Mouse (Mus musculus) lung, embryonic 16.5 days (tissue): ENCODE measurements at regions not wholly inside any gene's neighbourhood (a gene's known extent, or its start where the extent isn't known, plus 50 kb on each side); places are given as distances from the start of the nearest gene placed in this dataset.

Experiments
- ATAC-seq: fragments of 200-750 bp; cut with Nextera tagmentation; 2 replicates; pipeline ENCODE4 v1.8.0; 2017; ENCODE audit warnings: low read depth, mild to moderate bottlenecking, moderate library complexity
- H3K27ac ChIP-seq: fragments of 300-500 bp; sonication (generic); 2 replicates; pipeline ENCODE4 v1.5.1; 2014; ENCODE audit warnings: mild to moderate bottlenecking, control low read depth, low read length
- H3K27me3 ChIP-seq: fragments of 300-500 bp; sonication (generic); 2 replicates; pipeline ENCODE4 v1.6.1; 2014; ENCODE audit warnings: low read depth, low read length, mixed read lengths; ENCODE audit not compliant: control insufficient read depth, insufficient read depth
- H3K36me3 ChIP-seq: fragments of 300-500 bp; sonication (generic); 2 replicates; pipeline ENCODE4 v1.6.1; 2014; ENCODE audit warnings: low read length; ENCODE audit not compliant: control insufficient read depth, insufficient read depth
- H3K4me1 ChIP-seq: fragments of 300-500 bp; sonication (generic); replicated peaks from 2 replicates; pipeline ENCODE4 v1.6.1; 2014; ENCODE audit warnings: low read length, mixed read lengths; ENCODE audit not compliant: control insufficient read depth, insufficient read depth
- H3K4me2 ChIP-seq: fragments of 300-500 bp; sonication (generic); 2 replicates; pipeline ENCODE4 v1.6.1; 2014; ENCODE audit warnings: low read depth, low read length, control low read depth
- H3K4me3 ChIP-seq: fragments of 300-500 bp; sonication (generic); 2 replicates; pipeline ENCODE4 v1.5.1; 2014; ENCODE audit warnings: mild to moderate bottlenecking, low read length, control low read depth
- H3K9ac ChIP-seq: fragments of 300-500 bp; sonication (generic); 2 replicates; pipeline ENCODE4 v1.6.1; 2014; ENCODE audit warnings: low read length, control low read depth
- H3K9me3 ChIP-seq: fragments of 300-500 bp; sonication (generic); 2 replicates; pipeline ENCODE4 v1.6.1; 2016; ENCODE audit warnings: low read length; ENCODE audit not compliant: control insufficient read depth
- WGBS: fragments of 180-500 bp; shearing (Covaris S2); extraction: QIAGEN DNeasy Blood & Tissue Kit; methylation state at CpG from one replicate; pipeline ENCODE4 v1.1.7; 2014; 5-methylcytosine and 5-hydroxymethylcytosine counted together

- H3K4me3 ChIP-seq, result no peak overlapping the region
- H3K9me3 ChIP-seq, result no peaks in the 10 kb centered on the region
- H3K36me3 ChIP-seq, result no peaks in the 10 kb centered on the region
- no peak overlapping the region for H3K9ac ChIP-seq
- WGBS, result 24% methylated on average over 1 of the region's 1 CpGs
- no peak for ATAC-seq
- H3K27me3 ChIP-seq, result no peaks in the 10 kb centered on the region
- no peak overlapping the region for H3K4me2 ChIP-seq
- no peak overlapping the region for H3K27ac ChIP-seq
- H3K4me1 ChIP-seq, result no peaks in the 10 kb centered on the region
Measured at GRCm38 (mm10) chr1:163512008-163512407, 108.5 kb upstream of the Gorab start.

- no peak overlapping the region for H3K4me2 ChIP-seq
- H3K9me3 ChIP-seq, result no peaks in the 10 kb centered on the region
- H3K27me3 ChIP-seq, result no peaks in the 10 kb centered on the region
- WGBS, result 67% methylated on average over 7 of the region's 7 CpGs
- ATAC-seq, result no peak
- H3K27ac ChIP-seq, result no peak overlapping the region
- H3K9ac ChIP-seq, result no peak overlapping the region
- no peak overlapping the region for H3K4me3 ChIP-seq
- H3K36me3 ChIP-seq, result no peaks in the 10 kb centered on the region
- H3K4me1 ChIP-seq, result no peaks in the 10 kb centered on the region
Measured at GRCm38 (mm10) chr1:163505035-163505434, 101.6 kb upstream of the Gorab start.

- no peak for ATAC-seq
- Histone ChIP-seq H3K4me1 (no peaks in the 10 kb centered on the region), H3K27me3 (no peaks in the 10 kb centered on the region), H3K9me3 (no peaks in the 10 kb centered on the region), H3K9ac (no peak overlapping the region), H3K36me3 (no peaks in the 10 kb centered on the region), H3K4me2 (no peak overlapping the region), H3K4me3 (no peak overlapping the region), H3K27ac (no peak overlapping the region)
- WGBS, result 66% methylated on average over 1 of the region's 1 CpGs
Measured at GRCm38 (mm10) chr1:163502557-163502956, 99.1 kb upstream of the Gorab start.

- H3K4me1 ChIP-seq, result no peaks in the 10 kb centered on the region
- H3K4me2 ChIP-seq, result no peak overlapping the region
- 72% methylated on average over 5 of the region's 5 CpGs for WGBS
- H3K9me3 ChIP-seq, result no peaks in the 10 kb centered on the region
- no peaks in the 10 kb centered on the region for H3K36me3 ChIP-seq
- H3K9ac ChIP-seq, result no peak overlapping the region
- no peak overlapping the region for H3K4me3 ChIP-seq
- no peaks in the 10 kb centered on the region for H3K27me3 ChIP-seq
- ATAC-seq, result no peak
- no peak overlapping the region for H3K27ac ChIP-seq
Measured at GRCm38 (mm10) chr1:163498398-163498958, 95.0 kb upstream of the Gorab start.

GRCm38 (mm10) chr1:163496416-163496815 lies 92.9 kb upstream of the Gorab start:
- no peaks in the 10 kb centered on the region for H3K4me1 ChIP-seq
- no peak overlapping the region for H3K9ac ChIP-seq
- no peak overlapping the region for H3K4me2 ChIP-seq
- H3K27ac ChIP-seq, result no peak overlapping the region
- 57% methylated on average over 1 of the region's 1 CpGs for WGBS
- H3K36me3 ChIP-seq, result no peaks in the 10 kb centered on the region
- H3K4me3 ChIP-seq, result no peak overlapping the region
- H3K27me3 ChIP-seq, result no peaks in the 10 kb centered on the region
- H3K9me3 ChIP-seq, result no peaks in the 10 kb centered on the region
- ATAC-seq, result no peak

- Histone ChIP-seq H3K4me3 (no peak overlapping the region), H3K9ac (no peak overlapping the region), H3K36me3 (no peaks in the 10 kb centered on the region), H3K4me1 (no peaks in the 10 kb centered on the region), H3K9me3 (no peaks in the 10 kb centered on the region), H3K4me2 (no peak overlapping the region), H3K27me3 (no peaks in the 10 kb centered on the region), H3K27ac (no peak overlapping the region)
- no peak for ATAC-seq
- WGBS, result 55% methylated on average over 6 of the region's 6 CpGs
Measured at GRCm38 (mm10) chr1:163488532-163488931, 85.1 kb upstream of the Gorab start.

GRCm38 (mm10) chr1:163488109-163488508 lies 84.6 kb upstream of the Gorab start:
- no peak overlapping the region for H3K9ac ChIP-seq
- H3K36me3 ChIP-seq, result no peaks in the 10 kb centered on the region
- H3K27ac ChIP-seq, result no peak overlapping the region
- H3K27me3 ChIP-seq, result no peaks in the 10 kb centered on the region
- H3K4me2 ChIP-seq, result no peak overlapping the region
- ATAC-seq, result no peak
- H3K4me3 ChIP-seq, result no peak overlapping the region
- 76% methylated on average over 4 of the region's 4 CpGs for WGBS
- no peaks in the 10 kb centered on the region for H3K9me3 ChIP-seq
- no peaks in the 10 kb centered on the region for H3K4me1 ChIP-seq

- 64% methylated on average over 3 of the region's 3 CpGs for WGBS
- Histone ChIP-seq H3K9me3 (no peaks in the 10 kb centered on the region), H3K4me1 (no peaks in the 10 kb centered on the region), H3K27ac (no peak overlapping the region), H3K36me3 (no peaks in the 10 kb centered on the region), H3K4me3 (no peak overlapping the region), H3K4me2 (no peak overlapping the region), H3K27me3 (no peaks in the 10 kb centered on the region), H3K9ac (no peak overlapping the region)
- no peak for ATAC-seq
Measured at GRCm38 (mm10) chr1:163483098-163483497, 79.6 kb upstream of the Gorab start.

GRCm38 (mm10) chr1:163477478-163478167 lies 74.2 kb upstream of the Gorab start:
- Histone ChIP-seq H3K27ac (no peak overlapping the region), H3K9me3 (no peaks in the 10 kb centered on the region), H3K4me2 (no peak overlapping the region), H3K4me1 (no peaks in the 10 kb centered on the region), H3K27me3 (no peaks in the 10 kb centered on the region), H3K36me3 (no peaks in the 10 kb centered on the region), H3K4me3 (no peak overlapping the region), H3K9ac (no peak overlapping the region)
- ATAC-seq, result no peak
- 52% methylated on average over 4 of the region's 4 CpGs for WGBS
